Mouse (Mus musculus) cerebellum, adult 9-10 months (tissue): ENCODE measurements around the gene Tom1l1.
"Not testable (repeated sequence)": the region's sequence is repeated elsewhere in the genome, so short reads cannot be mapped to it uniquely, and the experiment has no call there.

Experiments used
- DNase-seq: peaks from one replicate; pipeline ENCODE4 v3.0.0; 2022

The Tom1l1 gene

DNA sequence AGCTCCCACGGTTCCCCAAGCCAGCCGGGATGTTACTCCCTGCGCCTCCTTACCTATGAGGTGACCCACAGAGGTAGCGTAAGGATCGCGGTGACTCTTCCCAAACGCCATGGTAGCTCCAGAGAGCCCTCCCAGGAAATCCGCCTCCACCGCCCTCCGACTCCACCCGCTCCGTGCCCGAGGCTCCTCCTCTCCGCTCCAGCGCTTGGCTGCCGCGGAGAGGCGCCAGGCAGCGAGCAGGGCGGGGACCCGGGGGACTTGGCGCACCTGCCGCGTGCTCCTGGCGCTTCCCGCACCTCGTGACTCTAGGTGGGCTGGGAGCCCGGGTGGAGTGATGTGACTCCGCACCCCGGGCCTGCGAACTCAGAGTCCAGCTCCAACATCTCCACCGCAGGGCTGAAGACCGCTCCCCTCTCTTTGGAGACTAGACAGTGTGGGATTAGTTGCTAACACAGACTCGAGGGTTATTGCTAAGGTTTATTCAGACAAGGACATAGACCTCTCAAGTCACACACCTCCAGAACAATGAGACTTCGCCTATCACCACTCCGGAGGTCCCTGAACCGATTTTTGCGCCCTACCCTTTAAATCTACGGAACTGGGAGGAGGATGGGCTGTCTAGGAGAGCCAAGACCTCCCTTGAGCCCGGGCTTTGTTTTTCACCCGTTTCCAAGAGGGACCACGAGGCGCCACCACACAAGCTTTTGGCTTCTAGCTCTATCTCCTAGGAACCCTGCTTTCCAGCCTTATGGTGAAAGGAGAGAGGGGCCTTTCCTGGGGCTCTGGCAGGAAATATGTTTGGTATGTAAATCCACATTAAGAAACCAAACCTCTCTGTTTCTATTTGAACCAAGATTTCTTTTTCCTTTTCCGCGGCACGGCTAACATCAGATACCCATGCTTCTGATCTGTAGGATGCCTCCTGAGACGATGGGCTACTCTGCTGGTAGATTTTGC is at the start of gene Tom1l1:
Gene Tom1l1, minus strand, starts transcription at position 907 of the 957 bp plus-strand sequence.
- peak; percentile 60 for DNase-seq

GRCm38 (mm10) chr11:90733575-90733974 is 45.4 kb upstream of the Tom1l1 start:
- DNase-seq, result no peak

- no peak for DNase-seq
These were observed 39.4 kb upstream of the Tom1l1 start for GRCm38 (mm10) chr11:90727354-90728125.

DNA sequence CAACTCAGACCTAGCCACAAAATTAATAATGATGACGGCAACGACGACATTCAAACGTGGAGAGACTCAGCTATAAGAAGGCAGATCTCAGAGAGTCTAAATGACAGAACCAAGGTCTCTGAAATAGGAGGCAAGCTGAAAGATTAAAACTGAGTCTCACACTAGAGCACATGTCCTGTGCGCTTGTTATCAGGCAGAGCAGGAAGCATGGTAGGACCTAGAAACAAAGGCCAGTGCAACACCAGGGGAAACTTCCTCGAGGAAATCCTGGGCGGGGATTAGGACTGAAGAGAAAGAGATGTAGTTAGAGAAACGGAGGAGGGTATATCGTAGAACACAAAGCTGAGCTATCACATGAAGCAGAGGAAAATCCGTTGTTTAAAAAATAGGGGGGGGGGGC is 38.6 kb upstream of the Tom1l1 start:
- no peak for DNase-seq

- no peak for DNase-seq
These were observed 34.1 kb upstream of the Tom1l1 start for GRCm38 (mm10) chr11:90722304-90722703.

DNA sequence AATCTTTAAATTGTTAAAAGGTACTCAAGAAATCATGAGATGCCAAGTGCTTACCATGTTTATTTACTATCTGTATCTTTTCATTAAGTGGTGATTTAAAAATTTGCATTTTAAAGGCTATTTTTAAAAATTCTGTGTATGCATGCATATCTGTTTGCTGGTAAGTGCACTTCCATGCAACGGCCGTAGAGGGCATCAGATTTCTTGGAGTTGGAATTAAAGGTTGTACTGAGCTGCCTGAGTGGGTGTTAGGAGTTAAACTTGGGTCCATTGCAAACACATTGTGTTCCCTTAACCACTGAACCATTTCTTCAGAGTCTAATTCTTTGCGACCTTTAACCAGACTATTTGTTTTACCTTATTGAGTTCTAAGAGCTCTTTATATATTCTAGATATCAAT is 29.6 kb upstream of the Tom1l1 start:
- DNase-seq, result no peak

GRCm38 (mm10) chr11:90711596-90711995 is 23.4 kb upstream of the Tom1l1 start:
- DNase-seq, result no peak

DNA sequence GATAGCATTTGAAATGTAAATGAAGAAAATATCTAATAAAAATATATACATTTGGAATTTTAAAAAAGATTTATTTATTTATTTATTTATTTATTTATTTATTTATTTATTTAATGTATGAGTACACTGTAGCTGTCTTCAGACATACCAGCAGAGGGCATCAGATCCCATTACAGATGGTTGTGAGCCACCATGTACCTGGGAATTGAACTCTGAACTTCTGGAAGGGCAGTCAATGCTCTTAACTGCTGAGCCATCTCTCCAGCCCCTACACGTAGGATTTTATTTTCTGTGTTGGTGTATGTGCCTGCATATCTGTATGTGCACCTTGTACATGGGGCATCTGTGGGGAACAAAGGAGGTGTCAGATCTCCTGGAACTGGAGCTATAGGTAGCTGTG is 19.0 kb upstream of the Tom1l1 start:
- not testable (repeated sequence) for DNase-seq

- peak; percentile 64 for DNase-seq
These were observed 9.5 kb upstream of the Tom1l1 start for GRCm38 (mm10) chr11:90697480-90698240.

DNA sequence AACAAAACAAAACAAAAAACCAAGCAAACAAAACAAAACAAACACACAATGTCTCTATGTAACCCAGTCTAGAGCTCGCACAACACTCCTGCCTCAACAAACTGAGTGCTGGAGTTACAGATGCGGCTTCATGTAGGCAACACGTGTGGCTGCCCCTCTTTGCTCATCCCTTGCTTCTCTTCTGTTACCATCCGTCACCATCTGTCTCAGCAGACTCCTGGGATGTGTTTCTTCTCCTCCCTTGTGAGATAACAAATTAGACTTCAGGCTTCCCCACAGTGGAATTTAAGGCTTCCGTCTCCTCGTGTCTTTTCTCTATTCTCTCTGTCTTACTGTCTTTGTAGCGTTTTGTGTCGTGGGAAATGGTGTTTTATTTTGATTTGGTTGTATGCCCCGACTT is 7.6 kb upstream of the Tom1l1 start:
- no peak for DNase-seq

- no peak for DNase-seq
These were observed 6.0 kb upstream of the Tom1l1 start for GRCm38 (mm10) chr11:90694206-90694605.

DNA sequence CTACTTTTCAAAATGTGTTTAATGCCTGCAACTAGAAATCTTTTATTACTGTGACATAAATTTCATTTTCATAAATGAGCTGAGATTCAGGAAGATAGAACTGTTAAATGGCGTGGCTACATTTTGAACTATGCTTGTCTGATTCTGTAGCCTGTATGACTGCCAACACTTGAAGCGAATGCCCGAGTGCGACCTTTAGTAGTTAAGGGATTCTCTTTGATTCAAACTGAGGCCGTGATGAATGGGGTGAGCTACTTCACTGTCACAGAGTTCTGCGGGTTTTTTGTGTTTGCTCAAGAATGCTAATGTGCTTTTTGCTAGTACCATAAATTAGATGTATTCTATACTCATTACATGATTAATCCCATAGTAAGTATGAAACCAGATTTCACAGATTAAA is 2.2 kb upstream of the Tom1l1 start:
- DNase-seq, result no peak

DNA sequence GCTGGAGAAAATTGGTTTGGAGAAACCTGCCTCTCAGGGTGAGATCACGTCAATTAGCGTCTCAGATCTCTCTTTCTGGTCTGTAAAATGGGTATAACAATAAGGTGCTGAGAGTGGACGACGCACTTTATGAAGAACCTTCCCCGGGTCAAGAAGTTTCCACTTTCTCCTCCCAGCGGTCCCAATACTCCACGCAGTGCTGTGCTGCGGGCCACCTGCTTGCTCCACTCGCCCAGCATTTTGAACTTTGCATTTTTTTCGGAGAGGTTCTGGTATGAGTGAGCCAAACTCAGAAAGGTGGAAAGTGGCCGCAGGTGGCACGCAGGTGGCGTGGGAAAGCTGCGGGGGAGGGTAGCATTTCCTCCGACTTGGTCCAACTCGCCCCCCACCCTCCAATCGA is 1.1 kb downstream of the Tom1l1 start:
- DNase-seq, result no peak

- no peak for DNase-seq
These were observed 1.7 kb downstream of the Tom1l1 start for GRCm38 (mm10) chr11:90686287-90687025.

- no peak for DNase-seq
These were observed 3.0 kb downstream of the Tom1l1 start for GRCm38 (mm10) chr11:90685196-90685595.

- DNase-seq, result no peak
These were observed 3.4 kb downstream of the Tom1l1 start for GRCm38 (mm10) chr11:90684765-90685164.

DNA sequence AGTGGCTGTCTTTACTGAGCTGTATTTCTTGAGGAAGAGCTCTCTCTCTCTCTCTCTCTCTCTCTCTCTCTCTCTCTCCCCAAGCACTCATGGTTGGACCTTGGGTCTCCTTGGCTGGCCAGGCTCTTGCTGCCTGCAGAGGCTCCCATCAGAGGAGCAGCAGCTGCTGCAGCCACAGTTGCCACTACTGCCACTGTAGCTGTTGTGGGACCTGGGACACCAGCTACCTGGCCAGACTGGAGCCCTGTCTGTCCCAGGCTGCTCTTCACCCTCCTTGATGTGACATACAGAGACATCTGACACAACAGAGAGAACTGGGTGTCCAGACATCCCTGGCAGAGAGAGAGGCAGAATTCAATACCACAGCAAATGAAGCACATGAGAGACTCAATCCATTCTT is 7.0 kb downstream of the Tom1l1 start:
- DNase-seq, result no peak

- DNase-seq, result no peak
These were observed 9.6 kb downstream of the Tom1l1 start for GRCm38 (mm10) chr11:90678582-90678981.

GRCm38 (mm10) chr11:90677771-90678288 is 10.3 kb downstream of the Tom1l1 start:
- DNase-seq, result no peak

DNA sequence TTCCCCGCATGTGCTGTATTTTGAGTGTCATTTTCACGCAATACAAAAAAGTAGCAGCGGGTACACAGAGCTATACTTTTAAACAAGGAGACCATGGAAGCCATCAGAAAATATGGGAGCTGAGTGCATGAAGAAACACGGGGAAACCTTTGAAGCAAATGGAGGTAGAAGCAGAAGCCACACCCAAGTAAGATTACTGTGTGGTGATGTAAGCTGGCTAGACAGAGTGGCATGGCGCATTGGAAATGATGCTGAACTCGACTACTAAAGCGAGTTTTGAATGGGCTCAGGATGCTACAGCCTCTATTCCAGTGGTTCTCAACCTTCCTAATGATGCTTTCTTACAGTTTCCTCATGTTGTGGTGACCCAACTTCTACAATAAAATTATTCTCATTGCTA is 11.1 kb downstream of the Tom1l1 start:
- DNase-seq, result no peak

DNA sequence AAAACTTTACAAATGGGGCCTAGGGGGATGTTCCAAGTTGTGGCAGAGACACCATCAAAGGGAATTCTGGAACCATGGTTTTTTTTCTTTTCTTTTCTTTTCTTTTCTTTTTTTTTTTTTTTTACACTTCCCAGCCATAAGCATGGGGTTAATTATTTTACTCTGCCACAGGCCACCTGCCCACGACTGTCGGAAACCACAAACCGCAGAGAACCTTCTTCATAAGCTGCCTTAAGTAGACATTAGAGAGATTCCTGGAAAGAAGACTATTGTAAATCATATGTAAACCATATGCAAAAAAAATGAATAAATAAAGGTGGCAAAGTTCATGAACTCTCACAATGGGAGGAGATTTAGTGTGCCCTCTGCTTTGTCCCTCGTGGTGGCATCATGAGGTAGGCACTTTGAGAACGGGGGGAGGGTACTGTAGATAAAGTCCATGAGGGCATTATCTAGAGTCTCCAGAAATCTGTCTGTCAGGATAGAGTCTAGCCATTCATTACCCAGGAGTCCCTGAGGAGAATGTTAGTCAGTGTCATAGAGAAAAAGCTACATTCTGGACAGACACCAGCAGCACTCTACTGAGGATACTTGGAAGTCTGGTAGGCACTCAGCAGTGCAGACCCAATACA is 12.6 kb downstream of the Tom1l1 start:
- DNase-seq, result no peak

- DNase-seq, result no peak
These were observed 20.8 kb downstream of the Tom1l1 start for GRCm38 (mm10) chr11:90667325-90667724.
